Mouse (Mus musculus) hindbrain, embryonic 13.5 days (tissue): Measurements from ENCODE around the gene Gna11. TPM values are rescaled to one million over a fixed set of nuclear protein-coding genes. Genes with fewer than 3 reads are reported as not detected.

Experiments used
- ATAC-seq: fragments of 200-750 bp; cut with Nextera tagmentation; 2 replicates; pipeline ENCODE4 v1.8.0; 2017; ENCODE audit warnings: moderate TSS enrichment; ENCODE audit not compliant: low FRiP score
- H3K27ac ChIP-seq: fragments of 300-500 bp; sonication (generic); 2 replicates; pipeline ENCODE4 v1.5.1; 2015; ENCODE audit warnings: inconsistent platforms, mild to moderate bottlenecking, moderate library complexity
- H3K27me3 ChIP-seq: fragments of 300-500 bp; sonication (generic); 2 replicates; pipeline ENCODE4 v1.6.1; 2015; ENCODE audit warnings: mild to moderate bottlenecking, inconsistent platforms
- H3K36me3 ChIP-seq: fragments of 300-500 bp; sonication (generic); 2 replicates; pipeline ENCODE4 v1.6.1; 2015; ENCODE audit warnings: mild to moderate bottlenecking, inconsistent platforms
- H3K4me1 ChIP-seq: fragments of 300-500 bp; sonication (generic); replicated peaks from 2 replicates; pipeline ENCODE4 v1.6.1; 2015; ENCODE audit warnings: inconsistent platforms
- H3K4me2 ChIP-seq: fragments of 300-500 bp; sonication (generic); 2 replicates; pipeline ENCODE4 v1.6.1; 2015; ENCODE audit warnings: inconsistent platforms, mild to moderate bottlenecking, moderate library complexity
- H3K4me3 ChIP-seq: fragments of 300-500 bp; sonication (generic); 2 replicates; pipeline ENCODE4 v1.5.1; 2015; ENCODE audit warnings: mild to moderate bottlenecking, inconsistent platforms
- H3K9ac ChIP-seq: fragments of 300-500 bp; sonication (generic); 2 replicates; pipeline ENCODE4 v1.6.1; 2015; ENCODE audit warnings: mild to moderate bottlenecking, inconsistent platforms
- H3K9me3 ChIP-seq: fragments of 300-500 bp; sonication (generic); 2 replicates; pipeline ENCODE4 v1.6.1; 2016; ENCODE audit warnings: inconsistent platforms
- WGBS: fragments of 180-500 bp; shearing (Covaris S2); methylation state at CpG from one replicate; pipeline ENCODE4 v1.1.7; 2015; 5-methylcytosine and 5-hydroxymethylcytosine counted together
- polyA plus RNA-seq: library from polyadenylated mRNA; unstranded; fragments of >200 nt; fragmentation: Nextera tagmentation; extraction: Ambion mirVana; gene quantifications from 2 replicates; pipeline ENCODE4 v1.2.1, GENCODE M21; 2015

Gna11 gene
- polyA plus RNA-seq, 1 experiment from 2014 or later = 79.8 TPM

DNA sequence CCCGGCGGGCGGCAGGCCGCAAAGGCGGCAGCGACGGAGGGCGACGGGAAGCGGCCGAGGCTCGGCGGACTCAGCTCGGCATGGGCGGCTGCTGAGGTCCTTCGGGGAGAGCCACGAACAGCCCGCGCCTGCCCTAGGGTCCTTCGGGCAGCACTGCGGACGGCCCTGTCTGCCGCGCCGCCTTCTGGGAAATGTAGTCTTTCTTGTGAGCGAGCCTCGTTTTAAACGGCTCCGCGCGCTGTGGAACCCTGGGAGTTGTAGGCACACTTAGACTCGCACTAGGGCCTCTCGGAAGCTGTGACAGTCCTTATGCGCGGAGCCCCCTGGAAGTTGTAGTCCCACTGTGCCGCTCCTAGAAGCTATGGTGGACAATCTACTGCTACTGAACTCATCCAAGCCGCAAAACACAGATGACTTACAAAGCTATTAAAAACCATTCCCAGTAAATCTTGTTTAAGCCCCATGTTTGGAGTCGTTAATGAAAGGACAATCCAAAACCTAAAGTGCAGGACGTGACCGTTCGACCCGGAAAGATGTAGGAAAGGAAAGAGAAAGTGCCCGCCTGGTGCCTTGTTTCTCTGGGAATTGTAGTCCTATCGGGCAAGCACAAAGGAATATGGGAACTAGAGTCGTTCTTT is 48.6 kb downstream of the Gna11 start, which contains the start of gene Ncln:
Gene Ncln (minus strand): TSS at position 129 of the 638 bp plus-strand sequence.
- H3K4me1 ChIP-seq = peaks cover 35% of the 10 kb centered on the region
- peak; percentile 96 for ATAC-seq
- under 1% methylated on average over 44 of the region's 45 CpGs for WGBS
- H3K9me3 ChIP-seq = no peaks in the 10 kb centered on the region
- peaks cover 21% of the 10 kb centered on the region for H3K36me3 ChIP-seq
- peak within 1 kb of the TSS; percentile 91 for H3K9ac ChIP-seq
- no peaks in the 10 kb centered on the region for H3K27me3 ChIP-seq
- peak within 1 kb of the TSS; percentile 100 for H3K4me2 ChIP-seq
- peak within 1 kb of the TSS; percentile 75 for H3K27ac ChIP-seq
- H3K4me3 ChIP-seq = peak within 1 kb of the TSS; percentile 69

DNA sequence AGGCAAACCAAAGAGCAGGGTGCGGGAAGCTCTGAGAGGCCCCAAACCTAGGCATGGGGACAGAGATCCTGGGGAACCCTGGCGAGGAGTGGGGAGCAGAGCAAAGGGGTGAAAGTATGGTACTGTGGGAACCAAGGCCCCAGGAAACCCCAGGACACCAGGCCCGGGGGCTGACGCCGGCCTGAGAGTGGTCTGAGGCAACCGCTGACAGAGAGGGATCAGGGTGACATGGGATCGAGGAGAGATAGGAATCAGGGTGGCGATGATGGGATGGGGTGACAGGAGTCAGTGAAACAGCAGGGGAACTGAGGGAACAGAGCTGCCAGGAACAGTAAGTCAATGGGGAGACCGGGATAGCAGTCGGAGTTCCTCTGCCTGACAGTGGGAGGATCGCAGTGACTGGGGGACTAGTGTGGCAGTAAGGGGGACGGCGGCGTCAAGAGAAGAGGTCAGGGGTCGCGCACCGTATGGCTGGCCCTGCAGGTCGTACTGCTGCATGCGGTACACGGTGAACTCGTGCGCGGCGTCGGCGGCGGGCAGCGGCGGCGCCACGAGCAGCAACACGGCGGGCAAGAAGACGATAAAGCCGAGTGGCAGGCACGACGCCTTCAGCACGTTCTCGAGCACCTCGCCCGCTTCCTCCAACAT is 49.2 kb downstream of the Gna11 start:
- H3K9me3 ChIP-seq = no peaks in the 10 kb centered on the region
- H3K9ac ChIP-seq = peak overlapping the region; percentile 91
- H3K4me3 ChIP-seq = peak overlapping the region; percentile 69
- H3K36me3 ChIP-seq = peaks cover 27% of the 10 kb centered on the region
- ATAC-seq = peak; percentile 33
- H3K4me1 ChIP-seq = peaks cover 35% of the 10 kb centered on the region
- H3K27me3 ChIP-seq = no peaks in the 10 kb centered on the region
- H3K27ac ChIP-seq = peak overlapping the region; percentile 69
- peak overlapping the region; percentile 100 for H3K4me2 ChIP-seq
- WGBS = 2% methylated on average over 41 of the region's 41 CpGs

DNA sequence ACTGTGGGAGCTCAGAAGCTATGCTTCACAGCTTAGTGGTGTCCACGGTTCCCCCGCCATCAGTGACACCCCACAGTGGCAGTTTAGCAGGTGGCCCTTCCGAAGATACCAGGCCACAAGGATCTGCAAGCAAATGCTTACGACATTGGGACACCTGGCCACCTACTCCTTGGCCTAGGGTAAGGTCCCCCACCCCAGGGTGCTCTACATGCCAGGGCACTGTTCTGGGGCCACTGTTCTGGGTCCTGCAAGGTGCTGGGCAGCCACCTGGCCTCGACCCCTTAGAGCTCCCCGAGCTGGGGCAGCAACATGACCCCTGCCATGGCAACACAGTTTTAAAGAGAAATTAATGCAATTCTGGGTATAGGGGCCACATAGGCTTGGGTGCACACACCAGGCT is 49.8 kb downstream of the Gna11 start:
- Histone ChIP-seq H3K9me3 (no peaks in the 10 kb centered on the region), H3K36me3 (peaks cover 33% of the 10 kb centered on the region), H3K4me1 (peaks cover 35% of the 10 kb centered on the region), H3K27me3 (no peaks in the 10 kb centered on the region), H3K4me2 (peak overlapping the region; percentile 100), H3K9ac (peak overlapping the region; percentile 91), H3K4me3 (peak overlapping the region; percentile 69), H3K27ac (no peak overlapping the region)
- no peak for ATAC-seq
- WGBS = 77% methylated on average over 6 of the region's 6 CpGs

DNA sequence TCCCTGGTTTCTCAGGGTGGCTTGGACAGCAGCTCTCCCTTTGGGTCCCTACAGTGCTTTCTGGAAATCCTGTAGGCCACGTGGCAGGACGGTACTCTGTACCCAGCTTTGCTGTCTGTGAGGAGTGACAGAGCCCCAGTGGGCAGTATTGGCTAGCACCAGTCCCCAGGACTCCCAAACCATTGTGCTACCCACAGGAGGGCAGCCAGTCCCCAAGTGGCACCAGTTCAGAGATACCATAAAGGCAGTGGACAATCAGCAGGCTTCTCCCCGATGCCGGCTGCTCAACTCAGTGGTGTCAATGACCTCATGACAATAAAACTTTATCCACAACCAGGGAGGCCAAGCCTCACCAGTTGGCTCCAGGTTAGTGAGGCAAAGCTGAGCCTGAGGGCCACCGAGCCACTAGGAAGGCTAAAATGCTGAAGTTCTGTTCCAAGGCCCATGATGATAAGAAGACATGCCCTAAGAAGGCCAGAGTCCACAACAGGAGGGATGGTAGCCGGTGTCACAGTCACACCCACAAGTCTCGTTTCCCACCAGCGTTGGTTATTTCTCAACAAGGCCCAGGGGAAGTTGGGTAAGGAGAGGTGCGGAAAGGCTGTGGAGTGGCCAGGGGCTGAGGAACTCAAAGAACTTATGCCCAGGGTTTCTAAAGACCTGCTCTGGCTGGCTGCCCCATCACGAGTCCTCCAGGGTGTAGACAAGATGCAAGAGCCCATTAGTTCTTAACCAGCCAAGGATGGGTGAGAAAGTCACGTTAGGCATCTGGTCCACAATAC is 50.5 kb downstream of the Gna11 start:
- peaks cover 35% of the 10 kb centered on the region for H3K4me1 ChIP-seq
- H3K27me3 ChIP-seq = no peaks in the 10 kb centered on the region
- ATAC-seq = no peak
- no peaks in the 10 kb centered on the region for H3K9me3 ChIP-seq
- H3K9ac ChIP-seq = peak overlapping the region; percentile 91
- peaks cover 40% of the 10 kb centered on the region for H3K36me3 ChIP-seq
- H3K27ac ChIP-seq = no peak overlapping the region
- peak overlapping the region; percentile 69 for H3K4me3 ChIP-seq
- peak overlapping the region; percentile 100 for H3K4me2 ChIP-seq
- WGBS = 90% methylated on average over 11 of the region's 11 CpGs

DNA sequence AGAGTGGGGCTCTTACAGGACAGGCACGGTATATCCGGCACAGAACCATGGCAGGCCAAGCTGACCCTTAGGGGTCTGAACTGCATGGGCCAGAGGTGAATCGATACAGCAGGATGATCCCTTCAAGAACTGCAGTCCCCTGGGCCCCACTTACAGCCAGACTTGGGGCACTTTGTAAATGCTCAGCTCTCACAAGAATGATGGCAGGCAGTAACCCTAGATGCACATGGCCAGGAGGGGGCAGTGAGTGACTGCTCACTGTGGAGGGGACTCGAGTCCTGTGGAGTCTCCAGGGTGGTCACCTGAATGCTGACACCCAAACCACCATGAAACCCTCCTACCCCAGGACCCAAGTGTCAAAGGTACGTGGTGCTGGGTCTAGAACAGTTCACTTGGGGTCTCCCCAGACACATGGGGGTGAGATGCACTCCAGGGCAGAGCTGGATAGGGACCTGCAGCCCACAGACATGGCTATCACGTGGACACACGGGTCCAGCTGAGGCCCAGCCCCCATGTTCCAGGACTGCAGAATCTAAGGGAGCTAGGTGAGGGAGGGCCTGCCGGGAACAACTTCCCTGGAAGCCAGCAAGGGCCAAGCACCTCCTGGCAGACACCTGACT is 51.3 kb downstream of the Gna11 start:
- ATAC-seq = no peak
- H3K9ac ChIP-seq = peak overlapping the region; percentile 91; the same call in 1 of the 2 replicates
- 86% methylated on average over 8 of the region's 8 CpGs for WGBS

DNA sequence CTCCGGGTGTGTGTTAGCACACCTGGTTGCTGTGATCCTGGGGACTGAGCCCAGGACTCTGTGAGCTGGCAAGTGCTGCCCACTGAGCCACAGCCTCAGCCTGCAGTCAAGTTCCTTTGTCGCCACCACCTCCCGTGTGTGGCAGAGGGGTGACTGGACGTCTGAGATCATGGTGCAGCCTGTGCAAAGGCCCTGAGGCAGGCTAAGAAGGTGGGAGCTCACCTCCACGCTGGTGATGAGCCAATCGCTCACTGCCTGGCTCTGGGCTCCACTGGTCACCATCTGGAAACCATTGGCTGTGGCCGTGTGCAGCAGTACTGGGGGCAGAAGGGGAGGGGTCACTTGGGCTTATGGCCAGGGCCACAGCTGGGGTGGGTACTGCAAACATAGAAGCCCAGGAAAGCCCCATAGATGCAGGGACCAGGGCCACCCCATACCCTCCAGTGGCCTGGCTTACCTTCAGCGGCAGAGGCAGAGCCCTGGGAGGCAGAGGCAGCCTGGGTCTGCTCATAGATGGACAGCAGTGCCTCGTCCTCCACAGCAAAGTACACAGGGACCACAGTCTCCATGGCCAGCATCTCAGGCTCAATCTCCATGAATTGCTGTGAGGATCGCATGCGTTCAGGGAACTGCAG is 52.3 kb downstream of the Gna11 start:
- H3K4me3 ChIP-seq = no peak overlapping the region
- no peak overlapping the region for H3K4me2 ChIP-seq
- peaks cover 33% of the 10 kb centered on the region for H3K4me1 ChIP-seq
- no peak for ATAC-seq
- H3K9ac ChIP-seq = 0 out of 2 replicates have a peak overlapping the region, but pooled peaks have one; percentile 29
- 96% methylated on average over 11 of the region's 11 CpGs for WGBS
- peaks cover 57% of the 10 kb centered on the region for H3K36me3 ChIP-seq
- H3K27me3 ChIP-seq = no peaks in the 10 kb centered on the region
- H3K27ac ChIP-seq = no peak overlapping the region
- no peaks in the 10 kb centered on the region for H3K9me3 ChIP-seq

More for the DNA sequence above, 51.3 kb downstream of the Gna11 start:
- Histone ChIP-seq H3K36me3 (peaks cover 48% of the 10 kb centered on the region), H3K27ac (0 out of 2 replicates have a peak overlapping the region, but pooled peaks have one; percentile 13), H3K4me3 (no peak overlapping the region), H3K4me2 (no peak overlapping the region), H3K9me3 (no peaks in the 10 kb centered on the region), H3K27me3 (no peaks in the 10 kb centered on the region), H3K4me1 (peaks cover 35% of the 10 kb centered on the region)

DNA sequence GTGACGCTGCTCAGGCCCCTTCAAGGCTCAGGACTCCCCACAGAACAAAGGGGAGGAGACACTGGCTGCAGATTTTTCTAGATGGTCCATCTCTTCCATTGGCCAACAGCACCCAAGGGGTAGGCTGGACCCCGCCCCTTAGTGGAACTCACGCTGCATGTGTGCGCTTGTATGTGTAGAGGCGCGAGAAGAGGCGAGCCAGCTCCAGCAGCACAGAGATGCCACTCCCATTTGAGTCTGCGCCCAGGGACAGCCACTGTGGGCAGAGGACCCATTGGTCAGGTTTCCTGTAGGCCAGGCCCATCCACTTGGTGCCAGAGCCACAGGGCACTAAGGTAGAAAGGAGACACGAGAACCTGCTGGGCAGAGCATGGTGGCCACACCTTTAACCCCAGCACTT is 54.0 kb downstream of the Gna11 start:
- H3K27ac ChIP-seq = no peak overlapping the region
- H3K27me3 ChIP-seq = no peaks in the 10 kb centered on the region
- H3K4me3 ChIP-seq = no peak overlapping the region
- H3K9ac ChIP-seq = peak overlapping the region; percentile 19; the same call in 1 of the 2 replicates
- WGBS = 96% methylated on average over 9 of the region's 9 CpGs
- H3K4me2 ChIP-seq = no peak overlapping the region
- ATAC-seq = no peak
- peaks cover 74% of the 10 kb centered on the region for H3K36me3 ChIP-seq
- peaks cover 24% of the 10 kb centered on the region for H3K4me1 ChIP-seq
- H3K9me3 ChIP-seq = no peaks in the 10 kb centered on the region

DNA sequence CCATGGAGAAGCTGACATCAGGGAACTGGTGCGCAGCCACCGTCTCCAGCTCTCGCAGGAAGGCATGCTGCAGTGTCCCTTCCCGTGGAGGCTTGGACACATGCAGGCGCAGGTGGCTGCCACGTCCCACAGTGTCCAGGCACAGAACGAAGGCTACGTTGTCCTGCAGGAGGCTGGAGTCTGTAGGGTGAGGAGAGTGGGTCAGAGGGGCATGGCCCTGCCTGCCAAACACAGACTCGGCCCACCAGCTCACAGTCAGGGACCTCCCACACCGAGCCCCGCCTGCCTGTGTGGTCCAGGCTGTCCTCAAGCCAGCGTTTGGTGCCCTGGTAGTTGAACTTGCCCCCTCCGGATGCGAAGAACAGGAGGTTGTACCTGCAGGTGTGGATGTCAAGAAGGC is 55.0 kb downstream of the Gna11 start:
- no peaks in the 10 kb centered on the region for H3K9me3 ChIP-seq
- no peak overlapping the region for H3K27ac ChIP-seq
- peaks cover 77% of the 10 kb centered on the region for H3K36me3 ChIP-seq
- H3K4me1 ChIP-seq = peaks cover 19% of the 10 kb centered on the region
- WGBS = 86% methylated on average over 14 of the region's 14 CpGs
- H3K9ac ChIP-seq = 0 out of 2 replicates have a peak overlapping the region, but pooled peaks have one; percentile 19
- ATAC-seq = no peak
- H3K4me3 ChIP-seq = no peak overlapping the region
- H3K27me3 ChIP-seq = no peaks in the 10 kb centered on the region
- H3K4me2 ChIP-seq = no peak overlapping the region

DNA sequence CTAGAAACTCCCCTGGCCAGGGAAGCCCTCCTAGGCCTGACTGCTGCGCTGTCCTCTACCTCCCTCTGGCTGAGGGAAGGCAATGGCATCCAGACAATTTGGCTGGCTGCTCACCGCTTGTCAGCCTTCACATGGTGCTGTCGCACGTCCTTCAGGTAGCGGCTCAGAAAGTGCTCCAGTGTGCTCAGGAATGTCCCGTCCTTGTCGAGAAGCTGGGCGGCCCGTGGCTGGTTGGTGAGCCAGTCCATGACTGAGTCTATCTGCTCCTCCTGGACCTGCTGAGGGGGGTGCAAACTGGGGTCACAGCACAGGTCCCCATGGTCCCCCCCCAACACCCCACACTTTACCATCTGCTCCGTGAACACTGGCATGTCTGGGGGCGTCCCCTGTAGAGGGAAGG is 56.9 kb downstream of the Gna11 start:
- no peaks in the 10 kb centered on the region for H3K27me3 ChIP-seq
- H3K36me3 ChIP-seq = peaks cover 73% of the 10 kb centered on the region
- no peak overlapping the region for H3K4me3 ChIP-seq
- no peak overlapping the region for H3K9ac ChIP-seq
- H3K4me1 ChIP-seq = peaks cover 14% of the 10 kb centered on the region
- no peak overlapping the region for H3K27ac ChIP-seq
- H3K9me3 ChIP-seq = no peaks in the 10 kb centered on the region
- H3K4me2 ChIP-seq = no peak overlapping the region
- 89% methylated on average over 11 of the region's 11 CpGs for WGBS
- ATAC-seq = no peak

DNA sequence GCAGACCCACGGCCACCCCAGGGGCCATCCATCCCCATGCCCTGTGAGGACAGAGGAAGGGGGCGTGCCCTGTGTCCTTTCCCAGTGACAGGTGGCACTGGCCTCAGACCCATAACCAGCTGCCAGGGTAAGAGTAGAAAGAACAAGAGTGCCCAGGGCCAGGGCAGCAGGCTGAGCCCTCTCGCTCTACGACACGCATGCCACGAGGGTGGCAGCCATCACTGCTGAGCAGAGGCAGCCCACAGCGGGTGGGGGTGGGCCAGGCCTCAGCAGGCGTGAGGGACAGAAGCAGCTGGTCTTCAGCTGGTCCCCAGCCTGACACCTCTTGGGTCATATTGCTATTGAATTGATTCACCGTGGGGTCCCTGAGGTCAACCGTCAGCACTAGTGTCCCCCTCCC is 58.5 kb downstream of the Gna11 start:
- no peak overlapping the region for H3K27ac ChIP-seq
- no peak overlapping the region for H3K9ac ChIP-seq
- H3K4me1 ChIP-seq = peaks cover 21% of the 10 kb centered on the region
- no peak overlapping the region for H3K4me2 ChIP-seq
- H3K27me3 ChIP-seq = no peaks in the 10 kb centered on the region
- H3K4me3 ChIP-seq = peak overlapping the region; percentile 4; the same call in 1 of the 2 replicates
- H3K9me3 ChIP-seq = no peaks in the 10 kb centered on the region
- ATAC-seq = no peak
- H3K36me3 ChIP-seq = peaks cover 58% of the 10 kb centered on the region
- WGBS = 87% methylated on average over 10 of the region's 10 CpGs

DNA sequence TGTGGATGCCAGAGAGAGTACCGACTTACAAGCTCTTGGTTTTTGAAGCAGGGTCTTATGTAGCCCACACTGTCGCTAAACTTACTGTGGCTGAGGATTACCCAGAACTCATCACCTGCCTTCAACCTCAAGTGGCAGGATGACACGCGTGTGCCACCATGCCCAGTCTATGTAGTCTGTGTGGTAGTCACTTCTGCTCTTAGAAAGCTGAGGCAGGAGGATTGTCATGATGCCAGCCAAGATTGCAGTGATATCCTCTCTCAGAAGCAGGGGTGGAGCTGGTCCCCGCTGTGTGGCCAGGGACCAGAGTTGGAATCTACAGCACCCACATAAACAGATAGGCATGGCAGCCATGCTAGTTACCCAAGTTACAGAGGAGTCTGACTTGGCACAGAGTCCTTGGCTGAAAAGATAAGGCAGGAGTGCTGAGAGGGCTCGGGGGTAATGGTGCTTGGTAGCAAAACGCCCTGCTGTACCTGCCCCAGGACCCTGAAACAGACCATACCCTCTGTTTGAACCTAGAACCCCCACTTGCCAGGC is 59.4 kb downstream of the Gna11 start:
- Histone ChIP-seq H3K4me1 (peaks cover 29% of the 10 kb centered on the region), H3K27me3 (no peaks in the 10 kb centered on the region), H3K36me3 (peaks cover 48% of the 10 kb centered on the region), H3K9me3 (no peaks in the 10 kb centered on the region), H3K27ac (0 out of 2 replicates have a peak overlapping the region, but pooled peaks have one; percentile 74), H3K4me2 (no peak overlapping the region), H3K9ac (no peak overlapping the region), H3K4me3 (no peak overlapping the region)
- ATAC-seq = no peak
- WGBS = 79% methylated on average over 7 of the region's 7 CpGs
